Mouse (Mus musculus) olfactory bulb, adult 2 months (tissue): Measurements from ENCODE around the gene Atp5d.

Source experiments
- CTCF ChIP-seq: fragments of 200-500 bp; IDR thresholded peaks from 2 replicates; pipeline ENCODE4 v1.5.1; 2012; ENCODE audit warnings: low read depth, mild to moderate bottlenecking, low read length, moderate library complexity; ENCODE audit not compliant: insufficient read depth
- POLR2A ChIP-seq: fragments of 200-500 bp; IDR thresholded peaks from 2 replicates; pipeline ENCODE4 v1.6.1; 2012; ENCODE audit warnings: mild to moderate bottlenecking, low read depth, low read length, moderate library complexity; ENCODE audit not compliant: insufficient read depth

GRCm38 (mm10) chr10:80144159-80144558 lies 5.7 kb downstream of the Atp5d start:
- TF ChIP-seq CTCF = no peak
- TF ChIP-seq POLR2A = no peak
